Mouse (Mus musculus): Measurements from ENCODE around the gene Dapp1.

Gene Dapp1

DNA sequence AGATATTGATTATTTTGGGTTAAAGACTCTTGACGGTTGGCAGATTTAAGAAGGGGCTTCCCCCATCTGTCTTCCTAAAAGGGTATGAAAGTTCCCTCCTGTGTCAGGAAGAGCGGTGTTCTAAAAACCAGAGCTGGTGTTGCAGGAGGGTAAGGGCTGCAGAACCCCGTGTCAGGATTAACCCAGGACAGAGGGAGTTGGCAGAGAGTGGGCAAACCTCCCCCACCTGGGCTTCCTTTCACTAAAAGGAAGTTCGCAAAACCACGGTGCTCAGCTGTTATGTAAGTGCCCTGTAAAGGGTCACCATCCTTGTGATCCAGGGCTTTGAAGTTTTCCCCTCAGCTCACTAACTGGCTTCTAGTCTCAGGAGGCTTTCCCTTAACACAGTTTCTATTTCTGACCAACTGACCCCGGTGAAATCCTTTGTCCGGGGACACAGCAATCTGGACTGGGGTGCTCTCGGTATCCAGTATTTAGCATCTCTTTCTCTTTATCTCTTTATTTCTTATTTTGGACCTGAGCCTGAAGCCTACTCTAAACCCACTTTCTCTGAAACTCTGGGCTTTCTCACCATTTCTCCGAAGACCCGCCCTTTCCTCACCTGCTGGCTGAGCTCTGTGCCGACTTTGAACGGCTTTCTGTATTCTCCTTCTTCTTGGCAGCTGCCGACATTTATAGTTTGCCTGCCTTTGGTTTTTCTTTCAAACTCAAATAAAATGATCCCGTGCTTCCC lies 17.3 kb upstream of the Dapp1 start:
- ChIA-PET CTCF (interaction anchor here in 1 of 4 experiments (0.6 to 2.2 kb wide), 2 partner anchors 8 to 406 kb away, joined by 3 to 8 read pairs; no protein-coding TSS in a partner anchor), POLR2A (interaction anchor here in 1 of 4 experiments (1.0 kb wide), 1 partner anchor 9 kb away, joined by 3 read pairs; no protein-coding TSS in a partner anchor)

GRCm38 (mm10) chr3:137995486-137995885 lies 14.1 kb upstream of the Dapp1 start:
- POLR2A ChIA-PET: interaction anchor here in 3 of 4 experiments (1.2 to 3.2 kb wide), 3 partner anchors 131 to 149 kb away, joined by 5 to 17 read pairs (median 9); partner anchors contain the start of genes Mttp (in 2 of the 3), Trmt10a (in 2 of the 3) and H2afz (in 1 of the 3)
- CTCF ChIA-PET: no interaction called here

GRCm38 (mm10) chr3:137994196-137994595 lies 12.9 kb upstream of the Dapp1 start:
- ChIA-PET CTCF (interaction anchor here in 2 of 4 experiments (0.6 to 1.4 kb wide), 3 partner anchors 151 to 178 kb away, joined by 3 to 5 read pairs (median 5); partner anchors contain the start of gene Mttp (in 2 of the 2)), POLR2A (interaction anchor here in 3 of 4 experiments (0.7 to 3.2 kb wide), 8 partner anchors 11 to 154 kb away, joined by 3 to 17 read pairs (median 6); partner anchors contain the start of genes Mttp (in 3 of the 3) and Trmt10a (in 2 of the 3))

GRCm38 (mm10) chr3:137992366-137992765 lies 11.0 kb upstream of the Dapp1 start:
- POLR2A ChIA-PET: interaction anchor here (1.8 to 4.6 kb wide), 4 partner anchors 152 kb away, joined by 14 to 87 read pairs (median 38); partner anchors contain the start of genes Mttp (in 4 of the 4) and Trmt10a (in 4 of the 4)
- CTCF ChIA-PET: interaction anchor here in 3 of 4 experiments (1.3 to 2.2 kb wide), 10 partner anchors 11 to 158 kb away, joined by 3 to 72 read pairs (median 12); partner anchors contain the start of genes Mttp (in 3 of the 3), Trmt10a (in 3 of the 3), Dapp1 (in 1 of the 3) and Lamtor3 (in 1 of the 3)

- CTCF ChIA-PET: interaction anchor here (0.5 to 2.2 kb wide), 97 partner anchors 8 to 453 kb away, joined by 3 to 72 read pairs (median 4); partner anchors contain the start of genes Mttp (in 4 of the 4), Trmt10a (in 3 of the 4), Dapp1 (in 2 of the 4) and Adh5 (in 1 of the 4)
- POLR2A ChIA-PET: interaction anchor here (0.5 to 4.6 kb wide), 22 partner anchors 9 to 211 kb away, joined by 3 to 87 read pairs (median 4); partner anchors contain the start of genes Mttp (in 4 of the 4), Trmt10a (in 4 of the 4), Dapp1 (in 2 of the 4) and H2afz (in 2 of the 4)
These were observed 9.8 kb upstream of the Dapp1 start for GRCm38 (mm10) chr3:137991183-137991582.

DNA sequence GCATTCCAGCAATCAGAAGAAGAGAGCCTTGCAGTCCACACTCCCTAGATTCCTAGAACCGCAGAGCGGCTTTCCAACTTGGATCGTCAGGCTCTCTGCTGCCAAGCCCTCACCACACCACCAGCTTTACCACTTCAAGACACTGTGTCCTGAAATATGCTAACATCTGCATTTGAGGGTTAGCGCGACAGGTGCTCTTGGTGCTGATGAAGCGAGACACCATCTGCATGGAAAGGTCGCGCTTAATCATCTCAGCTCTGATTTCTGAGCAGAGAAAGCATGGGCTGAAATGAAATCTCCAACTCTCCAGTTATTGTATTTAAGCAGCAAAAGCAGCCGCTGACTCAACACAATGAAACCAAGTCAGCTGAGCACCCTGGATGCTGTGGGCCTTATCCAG lies 8.1 kb upstream of the Dapp1 start:
- CTCF ChIA-PET: no interaction called here
- POLR2A ChIA-PET: interaction anchor here in 2 of 4 experiments (0.6 to 4.6 kb wide), 5 partner anchors 29 to 183 kb away, joined by 3 to 87 read pairs (median 3); partner anchors contain the start of genes H2afz (in 1 of the 2), Mttp (in 1 of the 2) and Trmt10a (in 1 of the 2)

- ChIA-PET POLR2A (interaction anchor here (0.6 to 3.3 kb wide), 17 partner anchors 10 to 201 kb away, joined by 3 to 18 read pairs (median 3); partner anchors contain the start of genes H2afz (in 2 of the 4), Trmt10a (in 2 of the 4) and Mttp (in 1 of the 4)), CTCF (interaction anchor here in 2 of 4 experiments (0.6 to 3.2 kb wide), 4 partner anchors 10 to 200 kb away, joined by 4 to 14 read pairs (median 8); no protein-coding TSS in a partner anchor)
These were observed 637 bp downstream of the Dapp1 start for GRCm38 (mm10) chr3:137980435-137981381.

DNA sequence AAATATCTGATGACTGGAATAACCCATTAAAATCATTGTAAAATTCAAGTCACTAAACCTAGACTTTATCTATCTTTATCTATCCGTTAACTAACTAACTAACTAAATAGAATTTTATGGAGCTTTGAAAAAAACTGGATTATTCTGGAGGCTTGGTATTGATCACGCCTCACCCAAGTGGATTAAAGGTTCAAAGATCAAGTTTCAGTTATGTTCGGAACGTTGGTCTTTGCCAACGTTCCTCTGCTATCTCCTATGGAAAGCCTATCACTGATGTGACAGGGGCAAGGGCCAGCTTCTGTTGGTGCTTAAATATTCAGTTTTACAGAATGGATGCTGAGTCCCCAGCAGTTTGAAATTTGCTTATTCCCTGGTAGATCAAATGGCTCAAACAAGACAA lies 3.1 kb downstream of the Dapp1 start:
- POLR2A ChIA-PET: interaction anchor here in 2 of 4 experiments (1.5 to 3.1 kb wide), 6 partner anchors 112 to 198 kb away, joined by 4 to 26 read pairs (median 10); partner anchors contain the start of genes H2afz (in 2 of the 2), Mttp (in 1 of the 2) and Trmt10a (in 1 of the 2)
- CTCF ChIA-PET: interaction anchor here in 1 of 4 experiments (1.6 to 3.4 kb wide), 2 partner anchors 13 to 200 kb away, joined by 5 to 22 read pairs; no protein-coding TSS in a partner anchor

DNA sequence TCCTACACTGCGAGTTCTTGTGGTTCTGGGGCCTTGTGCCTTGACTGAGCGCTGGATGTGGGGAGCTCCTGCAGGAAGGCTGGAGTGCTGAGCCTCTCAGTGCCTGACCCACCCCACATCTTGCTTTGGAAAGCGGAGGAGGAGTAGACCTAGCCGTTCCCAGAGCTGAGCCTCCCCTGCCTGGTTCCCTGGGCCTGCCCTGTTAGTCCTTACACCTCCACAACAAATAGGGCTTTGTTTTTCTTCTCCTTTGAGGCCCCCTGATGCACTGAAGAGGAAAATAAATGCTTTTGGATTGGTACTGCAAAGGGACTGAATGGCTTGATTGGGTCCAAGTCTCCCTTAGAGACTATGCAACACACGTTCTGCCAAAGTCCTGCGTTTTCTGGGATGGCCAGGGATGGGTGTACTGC lies 3.7 kb downstream of the Dapp1 start:
- CTCF ChIA-PET: interaction anchor here (0.5 to 3.4 kb wide), 9 partner anchors 13 to 529 kb away, joined by 3 to 22 read pairs (median 4); partner anchors contain the start of gene Mttp (in 1 of the 4)

DNA sequence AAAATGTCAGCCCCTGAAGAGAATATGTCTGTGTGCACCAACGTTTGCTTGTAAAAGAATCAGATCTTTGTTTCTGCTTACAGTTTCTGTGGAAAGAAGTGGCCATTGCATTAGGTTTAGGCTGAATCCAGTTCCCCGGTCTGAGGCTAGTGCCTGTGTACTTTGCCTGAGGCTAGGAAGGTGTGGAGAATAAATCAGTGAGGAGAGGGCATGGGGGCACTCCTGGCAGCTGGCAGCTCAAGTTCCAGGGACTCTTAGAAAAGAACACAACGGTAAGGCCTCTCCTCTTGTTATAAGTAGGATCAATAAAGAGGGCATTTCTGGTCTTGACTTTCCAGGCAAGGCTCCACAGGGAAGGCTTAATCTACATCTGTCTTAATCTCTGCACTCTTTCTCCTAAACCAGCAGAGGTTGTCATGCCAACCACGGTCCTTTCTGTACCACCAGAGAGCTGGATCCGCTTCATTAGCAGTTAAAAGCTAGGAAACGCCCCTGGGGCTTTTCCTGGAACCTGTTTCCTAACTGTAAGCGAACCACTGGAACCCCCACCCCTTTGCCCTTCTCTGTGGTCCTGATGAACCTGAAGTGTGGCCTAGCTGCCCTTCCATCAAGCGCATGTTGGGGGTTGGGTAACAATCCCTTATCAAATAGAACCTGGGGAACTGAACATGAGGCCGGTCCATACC lies 4.3 kb downstream of the Dapp1 start:
- ChIA-PET POLR2A (interaction anchor here (0.5 to 3.1 kb wide), 28 partner anchors 9 to 325 kb away, joined by 3 to 26 read pairs (median 4); partner anchors contain the start of genes H2afz (in 3 of the 4), Trmt10a (in 3 of the 4) and Mttp (in 2 of the 4)), CTCF (interaction anchor here (0.5 to 3.4 kb wide), 8 partner anchors 14 to 199 kb away, joined by 3 to 22 read pairs (median 4); partner anchors contain the start of gene Mttp (in 1 of the 4))

More for the DNA sequence above, 3.7 kb downstream of the Dapp1 start:
- POLR2A ChIA-PET: interaction anchor here (0.5 to 3.1 kb wide), 21 partner anchors 10 to 325 kb away, joined by 3 to 26 read pairs (median 5); partner anchors contain the start of genes H2afz (in 3 of the 4), Trmt10a (in 3 of the 4) and Mttp (in 2 of the 4)

- ChIA-PET CTCF (interaction anchor here in 3 of 4 experiments (0.6 to 3.4 kb wide), 6 partner anchors 15 to 169 kb away, joined by 3 to 22 read pairs (median 8); partner anchors contain the start of gene Mttp (in 1 of the 3)), POLR2A (interaction anchor here (0.5 to 3.1 kb wide), 16 partner anchors 8 to 809 kb away, joined by 3 to 26 read pairs (median 4); partner anchors contain the start of genes H2afz (in 2 of the 4), Mttp (in 1 of the 4) and Trmt10a (in 1 of the 4))
These were observed 5.4 kb downstream of the Dapp1 start for GRCm38 (mm10) chr3:137975856-137976423.

DNA sequence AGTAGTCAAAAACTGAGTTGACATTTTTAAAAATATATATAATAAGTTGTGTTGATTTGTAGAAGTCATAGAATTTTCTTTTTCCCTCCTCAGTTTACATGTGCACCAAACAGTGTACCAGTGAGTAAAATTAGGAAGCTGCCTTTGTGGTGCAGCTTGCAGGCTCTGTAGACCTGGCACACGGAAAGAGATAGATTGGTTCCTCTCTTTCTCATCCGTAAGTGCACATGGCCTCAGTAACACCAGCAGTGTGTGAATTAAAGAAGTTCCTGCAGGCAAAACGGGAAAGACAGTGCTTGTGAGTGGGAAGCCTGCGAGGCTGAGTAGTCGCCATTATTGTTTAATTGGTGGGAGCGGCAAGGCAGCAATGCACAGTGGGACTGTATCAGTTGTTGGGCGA lies 5.9 kb downstream of the Dapp1 start:
- ChIA-PET POLR2A (interaction anchor here in 3 of 4 experiments (1.3 to 3.1 kb wide), 5 partner anchors 8 to 169 kb away, joined by 3 to 26 read pairs (median 10); partner anchors contain the start of genes H2afz (in 2 of the 3), Mttp (in 1 of the 3) and Trmt10a (in 1 of the 3)), CTCF (interaction anchor here in 3 of 4 experiments (0.6 to 3.4 kb wide), 5 partner anchors 16 to 169 kb away, joined by 3 to 22 read pairs (median 5); partner anchors contain the start of gene Mttp (in 1 of the 3))

- ChIA-PET CTCF (no interaction called here), POLR2A (interaction anchor here in 2 of 4 experiments (0.6 to 1.3 kb wide), 3 partner anchors 16 to 110 kb away, joined by 3 read pairs; no protein-coding TSS in a partner anchor)
These were observed 7.0 kb downstream of the Dapp1 start for GRCm38 (mm10) chr3:137974306-137974705.

GRCm38 (mm10) chr3:137972989-137973388 lies 8.4 kb downstream of the Dapp1 start:
- ChIA-PET POLR2A (interaction anchor here in 3 of 4 experiments (0.7 to 1.3 kb wide), 5 partner anchors 106 to 170 kb away, joined by 3 to 4 read pairs (median 3); partner anchors contain the start of genes Trmt10a (in 2 of the 3) and H2afz (in 1 of the 3)), CTCF (no interaction called here)

GRCm38 (mm10) chr3:137972224-137972623 lies 9.1 kb downstream of the Dapp1 start:
- ChIA-PET POLR2A (interaction anchor here in 2 of 4 experiments (0.9 to 1.2 kb wide), 3 partner anchors 108 to 171 kb away, joined by 3 to 4 read pairs (median 3); partner anchors contain the start of genes Trmt10a (in 2 of the 2) and H2afz (in 1 of the 2)), CTCF (no interaction called here)
